Mouse (Mus musculus) heart, postnatal 0 days (tissue): ENCODE results near the gene Nanos3.

Experiments used
- CTCF ChIP-seq: IDR thresholded peaks from 2 replicates; pipeline ENCODE4 v1.5.1; 2016; ENCODE audit warnings: antibody characterized with exemption, control low read depth, low read depth
- EP300 ChIP-seq: IDR thresholded peaks from 2 replicates; pipeline ENCODE4 v1.6.1; 2016; ENCODE audit warnings: antibody characterized with exemption, low read depth

DNA sequence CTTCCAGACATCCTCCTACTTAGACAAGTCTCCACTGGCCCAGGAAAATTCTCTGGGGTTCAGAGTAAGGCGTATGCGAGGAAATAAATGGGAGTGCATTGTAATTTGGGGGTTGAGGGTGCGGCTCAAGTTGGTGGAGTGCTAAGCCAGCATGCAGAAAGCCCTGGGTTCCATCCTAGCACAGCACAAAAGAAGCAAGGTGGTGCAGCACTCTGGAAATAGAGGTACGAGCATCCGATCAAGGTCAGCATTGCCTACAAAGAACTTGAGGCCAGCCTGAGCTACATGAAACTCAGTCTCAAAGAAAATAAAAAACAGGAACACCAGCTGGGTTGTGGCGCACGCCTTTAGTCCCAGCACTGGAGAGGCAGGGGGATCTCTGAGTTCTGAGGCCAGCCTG lies at the start of gene Nanos3:
- TF ChIP-seq CTCF = no peak
- TF ChIP-seq EP300 = no peak
